Mouse (Mus musculus) neural tube, embryonic 13.5 days (tissue): ENCODE data around the gene Trim46. TPM values are rescaled to one million over a fixed set of nuclear protein-coding genes. Genes with fewer than 3 reads are reported as not detected.

Experiments used
- ATAC-seq: fragments of 200-750 bp; cut with Nextera tagmentation; 2 replicates; pipeline ENCODE4 v1.8.0; 2017; ENCODE audit warnings: low read depth, mild to moderate bottlenecking, moderate TSS enrichment, moderate library complexity
- H3K27ac ChIP-seq: fragments of 300-500 bp; sonication (generic); replicated peaks from 2 replicates; pipeline ENCODE4 v1.5.1; 2015; ENCODE audit warnings: moderate library complexity, mild to moderate bottlenecking, inconsistent platforms
- H3K27me3 ChIP-seq: fragments of 300-500 bp; sonication (generic); 2 replicates; pipeline ENCODE4 v1.6.1; 2015; ENCODE audit warnings: mild to moderate bottlenecking, inconsistent platforms
- H3K36me3 ChIP-seq: fragments of 300-500 bp; sonication (generic); 2 replicates; pipeline ENCODE4 v1.6.1; 2015; ENCODE audit warnings: mild to moderate bottlenecking, inconsistent platforms
- H3K4me1 ChIP-seq: fragments of 300-500 bp; sonication (generic); replicated peaks from 2 replicates; pipeline ENCODE4 v1.6.1; 2015; ENCODE audit warnings: inconsistent platforms
- H3K4me2 ChIP-seq: fragments of 300-500 bp; sonication (generic); 2 replicates; pipeline ENCODE4 v1.6.1; 2015; ENCODE audit warnings: inconsistent platforms, mild to moderate bottlenecking, moderate library complexity
- H3K4me3 ChIP-seq: fragments of 300-500 bp; sonication (generic); 2 replicates; pipeline ENCODE4 v1.5.1; 2015; ENCODE audit warnings: mild to moderate bottlenecking, inconsistent platforms
- H3K9ac ChIP-seq: fragments of 300-500 bp; sonication (generic); 2 replicates; pipeline ENCODE4 v1.6.1; 2015; ENCODE audit warnings: moderate library complexity, mild to moderate bottlenecking, inconsistent platforms
- H3K9me3 ChIP-seq: fragments of 300-500 bp; sonication (generic); 2 replicates; pipeline ENCODE4 v1.6.1; 2016; ENCODE audit warnings: inconsistent platforms
- WGBS: fragments of 180-500 bp; shearing (Covaris S2); methylation state at CpG from one replicate; pipeline ENCODE4 v1.1.7; 2015; 5-methylcytosine and 5-hydroxymethylcytosine counted together
- polyA plus RNA-seq: library from polyadenylated mRNA; unstranded; fragments of >200 nt; fragmentation: Nextera tagmentation; extraction: Ambion mirVana; gene quantifications from 2 replicates; pipeline ENCODE4 v1.2.1, GENCODE M21; 2015

The Trim46 gene
- polyA plus RNA-seq, 1 experiment from 2014 or later, result 55.9 TPM

- H3K4me2 ChIP-seq, result peak overlapping the region; percentile 94
- H3K27ac ChIP-seq, result no peak overlapping the region; the same call in 1 of the 2 replicates
- no peak for ATAC-seq
- H3K9ac ChIP-seq, result peak overlapping the region; percentile 72
- H3K27me3 ChIP-seq, result peaks cover 42% of the 10 kb centered on the region
- peak overlapping the region; percentile 49 for H3K4me3 ChIP-seq
- WGBS, result 12% methylated on average over 20 of the region's 20 CpGs
- H3K9me3 ChIP-seq, result no peaks in the 10 kb centered on the region
- peaks cover 60% of the 10 kb centered on the region for H3K4me1 ChIP-seq
- no peaks in the 10 kb centered on the region for H3K36me3 ChIP-seq
Observed at GRCm38 (mm10) chr3:89281579-89282290, 35.6 kb upstream of the Trim46 start.

DNA sequence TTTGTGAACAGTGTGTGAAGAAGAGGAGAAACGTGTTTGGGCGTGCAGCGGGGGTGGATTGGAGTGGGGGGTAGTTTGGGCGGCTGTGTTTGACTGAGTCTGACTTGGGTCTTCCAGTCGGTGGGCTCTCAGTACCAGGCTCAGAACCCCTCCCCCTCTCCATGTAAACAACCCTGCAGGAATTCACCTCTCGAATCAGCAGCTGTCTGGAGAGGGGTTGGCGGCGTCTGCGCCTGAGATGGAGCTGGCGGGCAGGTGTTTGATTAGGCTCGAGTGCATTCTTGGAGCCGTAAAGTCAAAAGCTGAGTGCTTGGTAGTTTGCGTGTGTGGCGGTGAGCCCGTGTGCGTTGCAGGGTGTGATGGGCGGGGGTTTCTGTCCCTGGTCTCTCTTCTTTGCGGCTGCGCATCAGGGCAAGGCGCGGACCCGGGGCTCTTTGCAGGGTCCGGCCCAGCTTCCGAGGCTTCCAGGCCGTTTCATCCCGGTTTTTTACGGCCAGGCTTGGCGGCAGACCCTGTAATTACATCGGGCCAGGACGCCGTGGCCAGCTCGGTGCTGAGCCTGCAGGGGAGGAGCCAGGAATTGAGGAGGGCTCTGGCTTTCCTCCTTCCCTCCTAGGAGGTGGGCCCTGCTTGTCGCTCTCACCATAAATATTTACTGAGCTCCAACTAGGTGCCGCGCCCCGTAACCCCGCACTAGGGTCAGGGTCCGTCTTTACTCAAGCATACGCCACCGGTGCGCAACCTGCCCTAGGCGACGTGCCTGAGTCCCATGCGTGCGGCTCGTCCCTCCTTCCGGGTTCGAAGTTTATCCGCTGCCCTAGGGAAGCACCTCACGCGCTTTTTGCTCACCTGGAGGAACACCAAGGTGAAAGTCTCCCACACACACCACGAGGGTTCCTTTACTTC is 34.8 kb upstream of the Trim46 start, which contains the start of gene Efna1:
TSS of gene Efna1 (minus strand) at position 537 of the 906 bp plus-strand sequence.
- peak within 1 kb of the TSS; percentile 94 for H3K4me2 ChIP-seq
- H3K9ac ChIP-seq, result peak within 1 kb of the TSS; percentile 72
- no peaks in the 10 kb centered on the region for H3K9me3 ChIP-seq
- peaks cover 60% of the 10 kb centered on the region for H3K4me1 ChIP-seq
- peak within 1 kb of the TSS; percentile 68 for H3K27ac ChIP-seq
- peak; percentile 40 for ATAC-seq
- no peaks in the 10 kb centered on the region for H3K36me3 ChIP-seq
- under 1% methylated on average over 52 of the region's 52 CpGs for WGBS
- peaks cover 48% of the 10 kb centered on the region for H3K27me3 ChIP-seq
- H3K4me3 ChIP-seq, result peak within 1 kb of the TSS; percentile 49

- peaks cover 54% of the 10 kb centered on the region for H3K4me1 ChIP-seq
- WGBS, result under 1% methylated on average over 29 of the region's 29 CpGs
- peak overlapping the region; percentile 94 for H3K4me2 ChIP-seq
- H3K27me3 ChIP-seq, result peaks cover 48% of the 10 kb centered on the region
- H3K9me3 ChIP-seq, result no peaks in the 10 kb centered on the region
- ATAC-seq, result peak; percentile 16; the same call in 1 of the 2 replicates
- H3K9ac ChIP-seq, result peak overlapping the region; percentile 72
- H3K36me3 ChIP-seq, result no peaks in the 10 kb centered on the region
- peak overlapping the region; percentile 49 for H3K4me3 ChIP-seq
- peak overlapping the region; percentile 68 for H3K27ac ChIP-seq
Observed at GRCm38 (mm10) chr3:89280050-89280605, 34.0 kb upstream of the Trim46 start.

DNA sequence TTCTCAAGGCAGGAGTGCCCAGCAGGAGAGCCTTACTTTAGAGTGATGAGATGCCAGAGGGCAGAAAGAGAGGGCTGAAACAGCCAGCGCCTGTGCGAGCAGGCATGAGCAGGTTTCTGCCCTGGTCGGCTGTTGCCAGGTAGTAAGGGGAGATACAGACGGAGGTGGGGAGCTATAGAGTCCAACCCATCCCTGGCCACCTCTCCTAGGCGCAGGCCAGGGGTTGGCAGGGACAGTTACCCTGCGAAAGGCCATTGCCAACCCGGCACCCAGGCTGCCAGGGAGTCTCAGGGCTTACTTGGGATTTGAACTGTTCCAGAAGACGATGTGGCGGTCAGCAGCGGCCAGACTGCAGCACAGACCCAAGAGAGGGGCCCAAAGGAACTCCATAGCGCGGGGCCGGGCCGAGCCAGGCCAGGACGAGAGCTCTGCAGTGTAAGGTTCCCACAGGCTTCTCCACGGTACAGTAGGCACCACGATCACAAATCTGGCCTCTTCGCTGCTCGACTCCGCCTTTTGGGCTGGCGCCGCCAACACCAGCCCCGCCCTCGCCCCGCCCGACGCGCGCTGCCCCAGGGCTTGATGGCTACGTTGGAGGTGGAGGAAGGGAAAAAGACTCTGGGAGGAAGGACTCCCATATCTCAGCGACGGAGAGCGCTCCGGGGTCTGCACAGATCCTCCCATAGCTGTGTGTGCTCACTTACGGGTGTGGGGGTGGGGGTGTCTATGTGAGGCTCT is 33.2 kb upstream of the Trim46 start:
- Histone ChIP-seq H3K27me3 (peaks cover 48% of the 10 kb centered on the region), H3K4me1 (peaks cover 54% of the 10 kb centered on the region), H3K9me3 (no peaks in the 10 kb centered on the region), H3K4me3 (peak overlapping the region; percentile 49), H3K27ac (peak overlapping the region; percentile 68), H3K9ac (peak overlapping the region; percentile 72), H3K4me2 (peak overlapping the region; percentile 94), H3K36me3 (no peaks in the 10 kb centered on the region)
- ATAC-seq, result peak; percentile 54
- WGBS, result 2% methylated on average over 35 of the region's 35 CpGs

- H3K27ac ChIP-seq, result peak overlapping the region; percentile 68
- peak overlapping the region; percentile 94 for H3K4me2 ChIP-seq
- WGBS, result 10% methylated on average over 8 of the region's 8 CpGs
Observed at GRCm38 (mm10) chr3:89278643-89279042, 32.5 kb upstream of the Trim46 start.

GRCm38 (mm10) chr3:89278107-89278506 is 32.0 kb upstream of the Trim46 start:
- ATAC-seq, result no peak
- H3K4me2 ChIP-seq, result peak overlapping the region; percentile 94
- no peaks in the 10 kb centered on the region for H3K36me3 ChIP-seq
- WGBS, result 53% methylated on average over 7 of the region's 7 CpGs
- peaks cover 54% of the 10 kb centered on the region for H3K4me1 ChIP-seq
- H3K9me3 ChIP-seq, result no peaks in the 10 kb centered on the region
- peak overlapping the region; percentile 68; the same call in 1 of the 2 replicates for H3K27ac ChIP-seq
- peaks cover 48% of the 10 kb centered on the region for H3K27me3 ChIP-seq
- H3K4me3 ChIP-seq, result peak overlapping the region; percentile 49
- peak overlapping the region; percentile 72 for H3K9ac ChIP-seq

More at GRCm38 (mm10) chr3:89278643-89279042, 32.5 kb upstream of the Trim46 start:
- Histone ChIP-seq H3K27me3 (peaks cover 48% of the 10 kb centered on the region), H3K9me3 (no peaks in the 10 kb centered on the region), H3K4me1 (peaks cover 54% of the 10 kb centered on the region), H3K4me3 (peak overlapping the region; percentile 49), H3K36me3 (no peaks in the 10 kb centered on the region), H3K9ac (peak overlapping the region; percentile 72)
- no peak for ATAC-seq

DNA sequence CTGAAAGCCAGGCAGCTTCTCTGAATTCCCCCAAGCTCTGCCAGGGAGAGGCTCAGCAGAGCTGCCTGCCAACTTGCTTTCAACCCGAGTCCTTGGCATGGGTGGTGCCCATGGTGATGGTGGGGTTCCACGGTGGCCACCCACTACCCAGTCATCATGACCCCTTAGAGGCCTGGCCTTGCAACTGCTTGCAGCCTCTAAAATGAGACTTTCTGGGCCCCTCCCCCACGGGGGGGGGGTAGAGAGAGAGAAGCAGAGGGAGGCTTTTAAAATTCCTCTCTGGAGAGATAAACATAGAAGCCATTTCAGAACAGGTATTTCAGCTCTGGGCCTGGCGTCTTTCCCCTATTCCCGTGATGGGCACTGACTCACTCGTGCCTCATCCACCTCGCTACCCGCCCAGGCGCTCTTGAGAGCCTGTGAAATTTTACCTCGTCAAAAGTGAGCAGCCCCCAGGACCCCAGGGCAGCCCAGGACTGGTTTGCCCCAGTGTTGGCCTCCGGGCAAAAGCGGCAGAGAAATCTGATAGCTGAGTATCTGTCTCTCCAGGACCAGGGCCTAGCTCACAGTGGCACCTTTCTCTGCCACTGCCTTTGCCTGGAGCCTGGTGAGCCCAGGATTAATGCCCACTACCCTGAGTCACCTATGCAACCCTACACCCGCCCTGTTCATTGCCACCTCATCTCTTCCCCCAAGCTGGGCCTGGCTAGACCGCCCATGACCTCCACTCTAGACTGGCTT is 31.3 kb upstream of the Trim46 start:
- Histone ChIP-seq H3K4me1 (peaks cover 54% of the 10 kb centered on the region), H3K4me2 (peak overlapping the region; percentile 94), H3K4me3 (peak overlapping the region; percentile 49), H3K9ac (peak overlapping the region; percentile 72), H3K9me3 (no peaks in the 10 kb centered on the region), H3K27ac (peak overlapping the region; percentile 54; the same call in 1 of the 2 replicates), H3K36me3 (no peaks in the 10 kb centered on the region), H3K27me3 (peaks cover 48% of the 10 kb centered on the region)
- 61% methylated on average over 14 of the region's 14 CpGs for WGBS
- ATAC-seq, result no peak

- Histone ChIP-seq H3K4me1 (peaks cover 51% of the 10 kb centered on the region), H3K9ac (no peak overlapping the region)
- 95% methylated on average over 13 of the region's 13 CpGs for WGBS
Observed at GRCm38 (mm10) chr3:89276061-89276460, 30.0 kb upstream of the Trim46 start.

GRCm38 (mm10) chr3:89271760-89272159 is 25.7 kb upstream of the Trim46 start:
- H3K27ac ChIP-seq, result no peak overlapping the region
- 42% methylated on average over 6 of the region's 6 CpGs for WGBS
- 0 out of 2 replicates have a peak, but pooled peaks cover 6% of the 10 kb centered on the region for H3K27me3 ChIP-seq
- ATAC-seq, result no peak
- H3K4me2 ChIP-seq, result no peak overlapping the region
- H3K9me3 ChIP-seq, result no peaks in the 10 kb centered on the region
- 0 out of 2 replicates have a peak overlapping the region, but pooled peaks have one; percentile 22 for H3K9ac ChIP-seq
- peaks cover 46% of the 10 kb centered on the region for H3K4me1 ChIP-seq
- H3K4me3 ChIP-seq, result no peak overlapping the region
- no peaks in the 10 kb centered on the region for H3K36me3 ChIP-seq

More at GRCm38 (mm10) chr3:89276061-89276460, 30.0 kb upstream of the Trim46 start:
- no peak for ATAC-seq
- Histone ChIP-seq H3K36me3 (no peaks in the 10 kb centered on the region), H3K4me2 (no peak overlapping the region), H3K9me3 (no peaks in the 10 kb centered on the region), H3K27me3 (peaks cover 39% of the 10 kb centered on the region), H3K4me3 (no peak overlapping the region), H3K27ac (no peak overlapping the region)

DNA sequence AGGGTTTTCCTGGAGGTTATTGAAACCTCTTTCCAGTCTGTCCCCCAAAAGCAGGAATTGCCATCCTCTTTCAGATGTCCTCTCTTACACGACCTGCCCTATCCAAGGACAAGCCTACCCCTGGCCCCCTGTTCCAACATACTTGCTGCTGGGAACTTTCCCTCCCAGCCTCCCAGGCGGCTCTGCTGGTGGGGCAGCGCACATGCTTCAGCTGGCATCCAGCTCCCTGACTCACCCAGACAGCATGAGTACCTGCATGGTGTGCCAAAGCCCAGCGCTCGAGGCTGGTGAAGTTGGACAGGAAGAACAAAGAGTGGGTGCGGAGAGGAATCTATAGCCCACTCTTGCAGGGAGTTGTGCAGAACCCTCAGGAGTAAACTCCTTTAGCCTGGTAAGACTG is 24.8 kb upstream of the Trim46 start:
- peak overlapping the region; percentile 74 for H3K27ac ChIP-seq
- H3K27me3 ChIP-seq, result no peaks in the 10 kb centered on the region
- WGBS, result 66% methylated on average over 6 of the region's 6 CpGs
- ATAC-seq, result no peak
- peaks cover 50% of the 10 kb centered on the region for H3K4me1 ChIP-seq
- no peaks in the 10 kb centered on the region for H3K36me3 ChIP-seq
- H3K4me3 ChIP-seq, result peak overlapping the region; percentile 51
- H3K9ac ChIP-seq, result peak overlapping the region; percentile 80
- peak overlapping the region; percentile 81 for H3K4me2 ChIP-seq
- H3K9me3 ChIP-seq, result no peaks in the 10 kb centered on the region
